Mouse (Mus musculus): ENCODE measurements around the gene Klhl30.

Gene Klhl30

DNA sequence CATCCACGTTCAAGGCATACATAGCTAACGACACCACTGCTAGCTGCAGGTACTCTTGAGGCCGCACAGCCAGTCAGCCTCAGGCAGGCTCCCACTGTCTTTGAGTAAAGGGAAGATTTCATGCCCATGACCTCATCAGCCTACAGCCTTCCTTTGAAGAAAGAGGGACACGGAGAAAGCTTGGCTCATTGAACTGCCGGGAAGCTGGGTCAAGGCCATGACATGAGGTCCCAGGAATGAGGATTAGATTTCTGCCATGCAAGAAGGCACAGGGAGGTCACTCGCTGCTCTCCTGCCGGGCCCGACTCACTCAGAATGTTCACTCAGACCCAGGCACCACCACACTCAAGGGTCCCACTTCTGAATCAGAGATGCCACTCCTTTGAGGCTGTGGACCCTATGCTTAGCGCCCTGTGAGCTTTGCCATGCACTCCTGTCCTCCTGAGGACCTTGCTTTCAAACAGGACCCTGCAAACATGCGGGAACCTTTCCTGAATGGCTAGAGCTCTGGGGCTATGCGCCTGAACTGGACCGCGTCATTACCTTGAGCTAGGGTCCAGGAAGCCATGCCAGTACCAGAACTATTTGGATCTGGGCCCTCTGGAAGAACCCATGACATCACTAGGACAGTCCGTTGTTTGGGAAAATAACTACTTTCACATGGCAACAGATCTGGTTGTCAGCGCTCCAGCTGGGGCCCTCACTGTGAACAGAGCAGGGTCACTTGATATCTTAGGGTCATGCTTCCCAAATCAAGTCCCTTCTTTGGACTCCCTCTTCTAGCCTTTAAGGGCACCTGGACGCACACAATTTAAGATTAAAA, 14.2 kb downstream of the Klhl30 start:
- no peak for DNase-seq (ENCODE audit: low spot score in 2 of 2)

GRCm38 (mm10) chr1:91365816-91366214, 15.0 kb downstream of the Klhl30 start:
- no peak for DNase-seq (ENCODE audit: low spot score in 2 of 2)

GRCm38 (mm10) chr1:91366215-91367108, 15.6 kb downstream of the Klhl30 start, which contains the start of gene Erfe:
Gene Erfe (plus strand): TSS chr1:91366430.
- DNase-seq (ENCODE audit: low spot score in 2 of 2): peak; percentile 76 to 84

DNA sequence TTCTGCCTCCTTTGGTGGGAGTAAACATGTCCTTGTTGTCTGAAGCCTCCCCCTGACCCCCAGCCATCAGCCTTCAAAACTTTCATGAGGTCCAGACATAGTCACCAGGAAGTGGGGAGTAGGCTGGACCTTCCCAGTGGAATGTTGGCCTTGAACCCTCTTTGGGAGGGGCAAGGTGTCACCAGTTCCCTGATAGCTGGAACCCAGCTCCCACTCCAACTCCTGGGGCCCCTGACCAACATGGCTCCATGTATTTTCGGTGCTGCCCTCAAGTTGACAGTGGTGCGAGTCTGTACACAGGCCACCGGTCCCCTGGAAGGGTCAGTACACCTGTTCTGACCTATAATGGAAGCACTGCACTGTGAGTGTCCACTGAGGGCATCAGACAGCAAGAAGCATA, 16.5 kb downstream of the Klhl30 start:
- no peak for DNase-seq (ENCODE audit: low spot score in 2 of 2)

GRCm38 (mm10) chr1:91369408-91369807, 18.6 kb downstream of the Klhl30 start:
- DNase-seq (ENCODE audit: low spot score in 2 of 2): no peak

DNA sequence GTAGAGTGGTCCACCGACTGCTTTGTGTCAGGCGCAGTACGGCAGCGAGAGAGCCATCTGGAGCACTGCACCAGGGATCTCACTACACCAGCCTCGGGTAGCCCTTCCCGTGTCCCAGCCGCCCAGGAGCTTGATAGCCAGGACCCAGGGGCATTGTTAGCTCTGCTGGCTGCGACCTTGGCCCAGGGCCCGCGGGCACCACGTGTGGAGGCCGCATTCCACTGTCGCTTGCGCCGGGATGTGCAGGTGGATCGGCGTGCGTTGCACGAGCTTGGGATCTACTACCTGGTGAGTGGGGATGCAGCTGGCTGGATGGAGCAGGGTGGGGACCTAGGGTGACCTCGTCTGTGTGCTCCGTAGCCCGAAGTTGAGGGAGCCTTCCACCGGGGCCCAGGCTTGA, 19.2 kb downstream of the Klhl30 start:
- DNase-seq (ENCODE audit: low spot score in 2 of 2): no peak

DNA sequence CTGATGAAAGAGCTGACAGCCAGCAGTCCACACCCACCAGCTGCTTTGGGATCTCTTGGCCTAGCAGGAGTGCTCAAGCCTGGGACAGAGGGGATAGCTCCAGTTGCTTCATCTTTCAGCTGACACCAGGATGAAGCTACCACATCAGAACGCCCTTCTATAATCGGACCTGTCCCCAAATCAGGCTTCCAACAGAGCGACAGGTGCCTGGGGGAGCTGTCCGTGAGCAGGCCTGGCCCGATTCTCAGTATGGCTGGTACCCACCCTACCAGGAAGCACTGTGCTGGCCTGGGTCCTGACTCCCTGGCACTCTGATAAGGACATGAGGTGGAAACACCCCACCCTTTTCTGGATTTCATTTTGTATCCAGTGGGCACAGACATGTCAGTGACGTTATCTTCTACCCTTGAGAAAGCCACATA, 22.6 kb downstream of the Klhl30 start:
- DNase-seq (ENCODE audit: low spot score in 2 of 2): no peak

DNA sequence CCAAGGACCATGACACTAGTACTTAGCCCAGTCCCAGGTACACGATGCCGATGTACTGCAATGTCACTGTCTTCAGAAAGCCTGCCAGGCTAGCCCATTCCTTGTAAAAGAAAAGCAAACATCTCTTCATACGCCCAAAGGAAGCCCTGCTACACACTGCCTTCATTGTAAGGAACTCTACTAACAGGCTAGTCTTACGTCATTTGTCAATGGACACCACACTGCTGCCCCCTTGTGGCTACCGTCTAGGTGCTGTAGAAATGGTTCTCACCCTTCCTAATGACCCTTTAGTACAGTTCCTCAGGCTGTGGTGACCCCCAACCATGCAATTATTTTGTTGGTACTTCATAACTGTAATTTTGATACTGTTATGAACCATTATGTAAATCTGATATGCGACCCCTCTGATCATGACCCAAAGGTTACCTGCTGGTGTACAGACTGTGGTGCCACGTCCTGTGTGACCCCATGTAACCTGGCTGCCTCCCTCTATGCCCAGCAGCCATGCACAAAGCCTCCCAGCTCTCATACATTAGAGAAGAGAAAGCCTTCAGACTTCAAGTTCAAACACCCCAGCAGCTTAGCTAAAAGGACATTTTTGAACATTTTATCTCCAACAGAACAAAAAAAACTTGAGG, 29.8 kb downstream of the Klhl30 start:
- peak; percentile 61 to 79 for DNase-seq (ENCODE audit: low spot score in 2 of 2)

DNA sequence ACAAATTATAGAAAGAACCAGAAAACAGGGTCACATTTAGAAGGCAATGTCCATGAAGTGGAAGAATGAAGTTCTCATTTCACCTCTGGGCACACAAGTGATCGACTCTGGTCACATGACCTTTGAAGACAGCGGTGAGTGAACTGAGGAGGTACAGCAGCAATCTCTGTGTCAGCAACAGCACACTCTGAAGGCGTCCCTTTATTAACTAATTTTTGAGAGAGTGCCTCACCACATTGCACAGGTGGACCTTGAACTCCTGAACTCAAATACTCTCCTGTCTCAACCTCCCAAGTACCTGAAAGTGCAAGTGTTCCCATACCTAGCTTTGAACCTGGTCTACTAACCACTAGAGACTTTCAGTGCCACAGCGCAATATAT, 30.3 kb downstream of the Klhl30 start:
- no peak for DNase-seq (ENCODE audit: low spot score in 2 of 2)

DNA sequence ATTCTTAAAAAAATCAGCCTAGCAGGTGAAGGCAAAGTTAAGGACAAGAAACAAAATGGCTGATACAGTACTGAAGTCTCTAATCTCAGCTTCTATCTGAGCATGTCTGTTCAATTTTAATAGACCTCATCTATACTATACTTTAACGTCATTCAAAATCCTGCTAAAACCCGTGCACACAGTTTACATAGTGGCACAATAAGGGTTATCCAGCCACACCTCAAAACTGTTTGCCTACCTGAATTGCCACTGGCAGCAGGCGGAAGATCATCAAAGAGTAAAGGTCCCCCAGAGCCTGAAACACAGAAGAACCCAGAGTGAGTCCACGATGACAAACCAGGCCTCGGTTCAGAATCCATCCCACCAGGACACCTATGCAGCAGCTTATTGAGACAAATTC, 39.6 kb downstream of the Klhl30 start:
- no peak for DNase-seq (ENCODE audit: low spot score in 2 of 2)

GRCm38 (mm10) chr1:91397927-91398259, 47.1 kb downstream of the Klhl30 start:
- DNase-seq (ENCODE audit: low spot score in 2 of 2): no peak

- peak; percentile 68 to 75 for DNase-seq (ENCODE audit: low spot score in 2 of 2)
Observed at GRCm38 (mm10) chr1:91398260-91399062, 47.6 kb downstream of the Klhl30 start, which contains the start of gene Ilkap. Gene Ilkap (minus strand): TSS chr1:91398815.

GRCm38 (mm10) chr1:91404976-91405375, 54.2 kb downstream of the Klhl30 start:
- DNase-seq (ENCODE audit: low spot score in 2 of 2): no peak

- DNase-seq (ENCODE audit: low spot score in 2 of 2): no peak
Observed at GRCm38 (mm10) chr1:91405406-91406169, 54.8 kb downstream of the Klhl30 start.

DNA sequence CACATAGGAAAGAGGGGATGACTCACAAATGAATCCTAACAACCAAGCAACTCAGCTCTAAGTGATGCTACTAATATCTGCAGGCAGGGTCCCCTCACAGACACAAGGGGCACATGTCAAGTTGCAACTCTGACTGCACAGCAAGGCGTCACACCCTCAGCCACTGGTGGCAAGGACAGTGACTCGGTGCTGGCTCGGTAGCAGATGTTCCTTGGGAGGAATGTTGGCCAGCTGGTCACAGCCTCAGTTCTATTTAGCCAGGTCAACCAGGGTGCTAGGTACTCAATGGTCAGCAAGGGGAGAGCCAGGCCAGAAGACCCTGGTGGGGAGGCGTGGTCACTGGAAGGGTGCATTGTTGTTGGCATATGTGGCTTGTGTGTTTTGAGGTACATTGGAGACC, 57.0 kb downstream of the Klhl30 start:
- no peak for DNase-seq (ENCODE audit: low spot score in 2 of 2)

DNA sequence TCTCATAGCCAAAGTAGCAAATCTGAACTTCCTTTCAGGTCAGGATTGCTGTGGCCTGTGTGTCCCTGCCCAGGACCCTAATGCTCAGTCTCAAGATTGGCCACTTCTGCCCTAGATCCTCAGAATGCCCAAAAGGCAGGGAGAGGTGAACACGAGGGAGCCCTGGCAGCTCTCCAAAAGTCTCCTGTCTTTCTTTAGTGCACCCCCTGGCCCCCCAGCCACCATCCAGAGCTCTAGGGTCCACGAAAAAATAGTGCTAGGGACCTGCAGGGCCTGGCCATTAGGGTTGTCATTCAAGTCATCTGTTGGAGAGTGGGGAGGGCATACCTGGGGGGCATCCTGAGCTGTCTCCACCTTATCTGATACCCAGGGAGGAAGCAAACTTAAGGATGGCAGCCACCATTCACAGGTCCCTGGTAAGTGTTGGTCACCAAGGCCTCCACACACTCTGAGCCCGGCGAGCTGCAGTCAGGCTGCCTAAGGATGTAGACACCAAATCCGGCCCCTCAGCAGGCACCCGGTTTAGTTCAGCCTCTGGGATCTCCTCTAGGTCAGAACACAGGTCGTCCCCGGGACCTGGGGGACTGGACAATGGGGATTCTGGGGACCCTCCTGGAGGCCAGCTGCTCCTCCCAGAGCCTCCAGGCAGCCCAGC, 60.9 kb downstream of the Klhl30 start:
- no peak for DNase-seq (ENCODE audit: low spot score in 2 of 2)
